8 mouse cellular contexts compared by ENCODE assay signal in the genomic region with DNA sequence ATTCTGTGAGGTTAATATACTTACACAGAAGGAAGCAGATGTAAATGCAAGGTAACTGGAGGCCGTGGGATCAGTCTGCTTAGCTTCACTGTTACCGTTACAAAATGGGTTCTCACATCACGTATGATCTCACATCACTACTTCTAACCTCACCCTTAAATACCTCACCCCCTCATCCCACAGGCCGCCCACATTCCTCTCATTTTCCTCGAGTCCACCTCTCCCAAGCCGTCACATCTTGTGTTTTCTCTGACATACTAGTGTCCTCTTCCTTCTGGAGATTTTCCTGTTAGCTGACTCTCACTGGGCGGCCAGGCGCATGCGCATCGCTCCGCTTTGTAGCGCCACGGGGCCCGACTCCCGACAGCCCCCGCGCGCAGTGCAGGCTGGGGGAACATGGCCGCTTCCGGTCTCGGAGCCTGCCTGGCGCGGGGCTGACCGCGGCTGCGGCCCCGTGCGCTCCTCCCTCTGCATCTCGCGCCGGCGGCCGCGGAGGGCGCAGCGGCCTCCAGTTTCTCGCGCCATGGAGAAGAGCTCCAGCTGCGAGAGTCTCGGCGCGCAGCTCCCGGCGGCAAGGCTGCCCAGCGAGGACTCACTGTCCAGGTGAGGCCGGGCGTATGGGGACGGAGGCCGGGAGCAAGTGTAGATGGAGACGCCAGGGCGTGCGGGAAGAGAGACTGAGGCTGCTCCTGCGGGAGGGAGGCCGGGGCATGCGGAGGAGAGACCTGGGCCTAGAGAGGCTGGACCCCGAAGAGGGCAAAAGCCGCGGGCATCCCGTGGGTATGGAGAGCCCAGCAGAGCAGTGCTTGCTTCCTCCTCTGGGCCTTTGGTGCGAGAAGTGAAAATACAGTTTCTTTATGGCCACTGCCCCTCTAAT. TPM values are rescaled to one million over a fixed set of nuclear protein-coding genes. Genes with fewer than 3 reads are reported as not detected.
A peak's percentile ranks its signal among the peaks of the same experiment; 100 is the strongest.
DNase-seq lines count a peak whose midpoint lies in the region; ATAC-seq and TF ChIP-seq lines count a peak whose summit lies in the region.

No protein-coding gene starts in this region.

- DNase-seq in c-Kit-positive CD71-positive TER-119-positive erythroid progenitor cells, embryonic 14.5 days (ENCODE audit: low spot score): peak; percentile 91
- peak; percentile 98 for DNase-seq in heart, postnatal 14 days
- peak; percentile 96 for DNase-seq in layer of hippocampus, adult 11-12 months (ENCODE audit: low spot score)
- DNase-seq in lung, adult 18-20 months: peak; percentile 93 to 95
- DNase-seq in testis, postnatal 14 days (ENCODE audit: low spot score): peak; percentile 93

- peak overlapping the region; percentile 90 for H3K27ac ChIP-seq in forebrain, embryonic 13.5 days
- H3K27ac ChIP-seq in neural tube, embryonic 15.5 days (replicated peaks): peak overlapping the region; percentile 93

- 1% methylated on average over 59 of the region's 60 CpGs for WGBS in forebrain, embryonic 13.5 days
- under 1% methylated on average over 60 of the region's 60 CpGs for WGBS in neural tube, embryonic 15.5 days

- peaks cover 4% of the 10 kb centered on the region; the same call in 1 of the 2 replicates for H3K36me3 ChIP-seq in E14TG2a.4 (ENCODE audit: insufficient read depth, low read length)
- no peaks in the 10 kb centered on the region for H3K36me3 ChIP-seq in forebrain, embryonic 13.5 days (ENCODE audit: poor library complexity, severe bottlenecking)
- H3K36me3 ChIP-seq in neural tube, embryonic 15.5 days: no peaks in the 10 kb centered on the region

- H3K4me3 ChIP-seq in E14TG2a.4 (replicated peaks; ENCODE audit: low read length): peak overlapping the region; percentile 98
- peak overlapping the region; percentile 95 for H3K4me3 ChIP-seq in forebrain, embryonic 13.5 days
- peak overlapping the region; percentile 91 for H3K4me3 ChIP-seq in neural tube, embryonic 15.5 days (replicated peaks)

- peaks cover 29% of the 10 kb centered on the region for H3K9me3 ChIP-seq in E14TG2a.4 (ENCODE audit: low read length)
- H3K9me3 ChIP-seq in forebrain, embryonic 13.5 days (replicated peaks): peaks cover 3% of the 10 kb centered on the region; the same call in 1 of the 2 replicates
- no peaks in the 10 kb centered on the region for H3K9me3 ChIP-seq in neural tube, embryonic 15.5 days (replicated peaks)

- TF ChIP-seq CTCF in E14TG2a.4 (conservative IDR thresholded peaks at IDR 0.05; ENCODE audit: low read length): no peak

- intact Hi-C loops in heart, postnatal 14 days (cut with DNase I): loop anchor here (5.0 kb wide), 2 partner anchors 58 to 78 kb away; a partner anchor contains a TSS

- peak overlapping the region; percentile 85 for H3K4me2 ChIP-seq in forebrain, embryonic 13.5 days
- H3K4me2 ChIP-seq in neural tube, embryonic 15.5 days: peak overlapping the region; percentile 73

- no peaks in the 10 kb centered on the region for H3K27me3 ChIP-seq in E14TG2a.4 (ENCODE audit: insufficient read depth, low read length)
- no peaks in the 10 kb centered on the region for H3K27me3 ChIP-seq in forebrain, embryonic 13.5 days
- no peaks in the 10 kb centered on the region for H3K27me3 ChIP-seq in neural tube, embryonic 15.5 days (replicated peaks)

- ATAC-seq in forebrain, embryonic 13.5 days: peak; percentile 100
- ATAC-seq in neural tube, embryonic 15.5 days (ENCODE audit: low FRiP score): peak; percentile 100

- H3K4me1 ChIP-seq in E14TG2a.4 (replicated peaks; ENCODE audit: low read depth, low read length): no peaks in the 10 kb centered on the region; the same call in 1 of the 2 replicates
- peaks cover 20% of the 10 kb centered on the region for H3K4me1 ChIP-seq in forebrain, embryonic 13.5 days
- peaks cover 17% of the 10 kb centered on the region for H3K4me1 ChIP-seq in neural tube, embryonic 15.5 days

- H3K9ac ChIP-seq in forebrain, embryonic 13.5 days: peak overlapping the region; percentile 99
- H3K9ac ChIP-seq in neural tube, embryonic 15.5 days (replicated peaks): peak overlapping the region; percentile 98

RNA-seq across cellular contexts. Expression of a gene that starts 0.8 kb away (rescaled TPM):
- 64.1 and 69.3 TPM in 2 replicates for polyA plus RNA-seq in forebrain, embryonic 13.5 days (2015; fragmentation: Nextera tagmentation; extraction: Ambion mirVana)
- 10 to 100 TPM; 27.2 to 30.7 TPM for total RNA-seq in heart, postnatal 14 days (2021)
- polyA plus RNA-seq in neural tube, embryonic 15.5 days (2015; fragmentation: Nextera tagmentation; extraction: Ambion mirVana): 49.8 and 53.2 TPM in 2 replicates

Comparison
In these comparisons a context has a peak if more than half of its experiments do, and no peak if none do; other contexts are left out.
1. Peak in every context shown above with its lines: DNase-seq, ATAC-seq, H3K4me3 ChIP-seq and H3K27ac ChIP-seq.